Mouse (Mus musculus) layer of hippocampus, postnatal 36 days (tissue): Measurements from ENCODE around the gene Tprn. TPM values are rescaled to one million over a fixed set of nuclear protein-coding genes. Genes with fewer than 3 reads are reported as not detected.

Experiments
- DNase-seq, 2 experiments: peaks; one replicate each; pipeline ENCODE4 v3.0.0; 2022
- total RNA-seq, 2 experiments: library from RNA; stranded (reverse); gene quantifications; 2 replicates each; pipeline ENCODE4 v1.2.3; 2021

Tprn gene
- total RNA-seq, 2 experiments from 2014 or later, result 19.4 to 23.1 TPM

DNA sequence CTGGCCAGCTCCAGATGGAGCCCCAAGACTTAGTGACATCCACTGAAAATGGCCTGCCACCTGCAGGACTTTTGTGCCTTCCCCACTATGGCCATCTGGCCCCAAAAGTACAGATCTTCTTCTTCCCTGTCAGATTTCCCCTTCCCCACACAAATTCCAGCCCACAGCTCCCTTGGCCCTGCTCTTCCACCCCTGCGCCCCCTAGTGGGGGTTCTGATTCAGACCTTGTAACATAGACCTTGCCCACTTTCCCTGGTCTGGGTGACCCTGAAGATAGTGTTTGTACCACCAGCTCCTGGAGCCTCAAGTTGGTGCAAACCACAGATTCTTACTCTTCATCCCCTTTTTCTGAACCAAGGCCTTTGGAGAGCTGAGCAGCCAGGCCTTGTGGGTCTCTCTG, 30.4 kb downstream of the Tprn start:
- DNase-seq, result peak in 1 of 2 experiments; percentile 61

DNA sequence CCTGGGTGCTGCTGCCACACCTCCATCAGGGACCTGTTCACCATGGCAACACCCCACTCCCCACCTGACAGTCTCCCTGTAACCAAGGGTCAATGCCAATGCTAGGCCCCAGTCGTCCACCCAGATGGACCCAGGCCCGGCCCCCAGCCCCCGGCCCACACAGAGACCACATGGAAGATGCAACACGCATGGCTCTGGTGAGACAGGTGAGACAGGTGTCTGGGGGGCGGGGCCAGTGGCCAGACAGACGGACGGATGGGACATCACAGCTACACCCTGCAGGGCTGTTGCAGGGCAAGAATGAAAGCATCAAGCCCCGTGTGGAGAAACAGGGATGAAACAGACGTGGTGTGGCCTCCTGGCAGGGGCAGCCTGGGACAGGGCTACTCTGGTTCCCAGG, 31.3 kb downstream of the Tprn start:
- no peak for DNase-seq

DNA sequence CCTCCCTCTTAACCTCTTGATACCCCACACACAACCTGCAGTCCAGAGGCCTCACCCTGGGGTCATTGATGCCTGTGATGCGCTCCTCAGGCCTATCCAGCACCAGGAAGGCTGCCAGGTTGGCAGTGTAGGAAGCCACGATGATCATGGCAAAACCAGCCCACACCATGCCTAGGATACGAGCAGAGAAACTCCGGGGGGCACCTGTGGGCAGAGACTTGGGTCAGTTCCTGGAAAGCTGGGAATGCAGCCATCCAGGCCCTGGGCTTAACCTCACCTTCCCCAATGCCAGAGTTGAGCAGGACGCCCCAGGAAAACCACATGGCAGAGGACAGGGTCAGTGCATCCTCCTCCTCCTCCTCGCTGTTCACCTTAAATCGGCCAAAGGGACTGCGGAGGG, 34.7 kb downstream of the Tprn start:
- DNase-seq, result no peak

DNA sequence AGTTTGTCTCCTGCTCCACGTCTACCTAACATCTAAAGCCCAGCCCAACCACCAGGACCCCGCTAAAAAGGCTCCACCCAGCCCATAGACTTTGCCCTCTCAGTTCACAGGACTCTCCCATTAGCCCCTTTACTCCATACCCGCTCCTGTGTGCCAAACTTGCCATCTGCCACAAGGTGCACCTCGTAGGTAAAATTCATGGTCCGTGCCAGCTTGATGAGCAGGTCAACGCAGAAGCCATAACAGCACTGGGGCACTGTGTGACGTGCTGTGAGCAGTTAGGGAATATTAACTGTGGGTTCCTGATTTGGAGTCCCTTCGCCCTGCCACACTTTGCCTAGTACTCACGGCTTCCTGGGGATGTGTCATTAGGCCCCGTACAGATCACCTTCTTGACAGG, 35.6 kb downstream of the Tprn start:
- DNase-seq, result no peak

DNA sequence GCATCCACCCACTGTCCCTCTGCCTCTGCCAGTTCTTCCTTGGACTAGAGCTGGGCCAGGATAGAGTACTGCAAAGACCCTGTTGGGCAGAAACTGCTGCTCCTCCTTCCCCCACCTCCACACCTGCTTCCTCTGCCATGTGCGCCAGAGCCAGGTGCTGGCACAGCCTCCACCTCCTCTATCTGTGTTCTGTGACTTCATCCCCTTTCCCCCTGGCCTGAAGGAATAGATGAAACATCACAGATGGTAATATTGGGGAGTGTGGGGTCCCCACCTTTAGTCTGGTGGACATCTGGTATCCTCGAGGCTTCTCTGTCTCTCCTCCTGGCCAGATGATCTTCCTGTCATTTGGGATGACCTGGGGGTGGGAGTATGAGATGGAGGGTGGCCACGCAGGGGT, 41.0 kb downstream of the Tprn start:
- no peak for DNase-seq

DNA sequence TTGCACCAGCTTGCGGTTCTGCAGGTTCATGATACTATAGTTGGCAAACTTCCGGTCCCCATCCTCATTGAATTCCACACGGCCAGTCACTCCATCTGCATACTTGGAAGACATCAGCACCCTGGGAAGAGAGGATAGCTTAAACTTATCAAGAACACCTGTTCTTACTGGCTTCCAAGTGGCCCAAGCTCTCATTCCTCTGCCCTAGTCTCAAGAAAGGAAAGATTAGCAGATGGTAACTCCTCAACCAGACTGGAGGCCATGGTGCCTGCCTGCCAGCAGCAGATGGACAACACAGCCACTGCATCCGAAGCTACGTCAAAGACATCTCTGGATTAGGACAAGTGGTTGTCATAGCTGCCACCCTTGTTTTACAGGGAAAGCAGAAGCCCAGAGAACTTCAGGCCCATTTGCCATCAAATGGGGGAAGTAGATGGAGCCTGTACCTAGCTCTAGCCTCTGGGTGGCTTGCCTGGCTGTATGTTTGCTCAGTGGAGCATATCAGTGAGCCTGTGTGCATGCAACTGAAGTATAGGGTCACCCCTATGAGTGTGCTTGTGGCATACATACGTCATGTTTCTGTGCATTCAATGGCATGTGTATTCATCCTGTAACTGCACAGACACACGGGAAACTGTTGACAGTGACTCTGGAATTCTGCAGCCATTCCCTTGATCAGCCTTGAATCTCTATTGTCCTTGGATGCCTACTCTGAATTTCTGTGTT, 41.7 kb downstream of the Tprn start:
- DNase-seq, result no peak

DNA sequence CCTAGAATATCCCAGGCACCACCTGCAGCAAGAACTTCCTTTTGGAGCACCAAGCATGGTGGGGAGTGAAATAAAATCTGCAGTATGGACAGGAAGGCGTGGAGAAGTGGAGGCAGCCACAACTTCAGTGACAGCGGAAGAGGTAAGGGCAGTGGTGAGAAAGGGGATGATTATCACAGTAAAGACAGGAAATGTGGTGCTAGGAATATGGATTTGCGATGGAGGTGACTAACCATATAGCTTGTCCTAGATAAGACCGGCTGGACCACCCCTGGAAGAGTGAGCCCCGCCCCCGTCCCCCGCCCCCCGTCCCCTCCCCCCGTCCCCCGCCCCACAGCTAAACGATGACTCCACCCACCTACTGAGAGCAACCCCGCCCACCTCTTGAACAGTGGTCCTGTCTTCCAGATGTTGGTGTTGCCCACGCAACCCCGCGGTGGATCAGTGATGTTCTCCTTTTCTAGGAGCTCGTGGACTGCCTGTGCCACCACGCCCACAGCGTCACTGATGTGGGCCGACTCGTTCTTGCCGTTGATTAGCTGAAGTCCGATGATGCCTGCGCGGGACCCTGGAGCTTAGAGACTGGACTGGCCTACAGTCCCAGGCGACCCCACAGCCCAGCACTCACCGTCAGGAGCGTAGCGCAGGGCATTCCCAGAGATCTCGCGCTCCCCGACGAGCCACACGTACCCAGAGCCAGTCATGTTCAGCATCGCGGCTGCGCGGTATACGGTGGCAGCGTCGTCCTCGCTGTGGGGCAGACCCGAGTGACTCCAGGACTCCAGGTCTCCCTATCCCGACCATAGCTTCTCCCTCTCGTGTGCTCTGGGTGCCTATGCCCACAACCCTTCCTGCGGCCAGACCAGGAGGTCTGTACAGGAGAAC, 42.5 kb downstream of the Tprn start:
- no peak for DNase-seq

DNA sequence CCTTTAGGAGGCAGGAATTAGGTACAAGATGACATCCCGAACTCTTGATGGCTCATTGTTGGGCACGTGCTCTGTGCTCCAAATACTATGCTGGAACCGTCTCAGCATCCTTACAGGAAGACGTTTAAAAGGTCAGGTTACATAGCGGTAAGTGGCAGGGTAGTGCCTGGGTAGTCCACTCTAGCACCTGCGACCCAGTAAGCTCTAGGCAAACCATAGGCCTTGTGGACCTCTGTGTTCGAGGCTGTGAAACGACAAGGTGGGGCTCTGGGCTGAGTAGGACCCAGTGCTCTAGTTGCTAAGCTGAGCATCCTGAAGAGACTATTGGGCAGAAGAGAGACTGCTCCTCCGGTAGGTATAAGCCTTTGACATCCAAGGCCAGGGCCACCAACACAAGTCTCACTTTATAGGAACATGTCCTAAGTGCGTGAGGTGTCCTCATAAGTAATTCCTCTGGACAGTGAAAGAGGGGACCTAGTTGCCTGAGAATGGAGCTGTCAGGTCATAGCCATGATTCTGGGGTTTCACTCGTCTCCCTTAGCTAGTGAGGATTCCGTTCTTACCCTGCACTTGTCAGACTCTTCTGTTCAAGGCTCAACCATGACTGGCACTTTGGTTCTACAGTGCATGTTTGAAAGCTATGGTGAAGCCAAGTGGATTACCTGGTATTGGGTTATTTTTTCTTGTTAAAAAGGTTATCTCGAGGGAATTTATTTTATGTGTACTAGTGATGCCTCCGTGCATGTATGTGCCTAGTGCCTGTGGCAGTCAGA, 43.4 kb downstream of the Tprn start:
- DNase-seq, result no peak

DNA sequence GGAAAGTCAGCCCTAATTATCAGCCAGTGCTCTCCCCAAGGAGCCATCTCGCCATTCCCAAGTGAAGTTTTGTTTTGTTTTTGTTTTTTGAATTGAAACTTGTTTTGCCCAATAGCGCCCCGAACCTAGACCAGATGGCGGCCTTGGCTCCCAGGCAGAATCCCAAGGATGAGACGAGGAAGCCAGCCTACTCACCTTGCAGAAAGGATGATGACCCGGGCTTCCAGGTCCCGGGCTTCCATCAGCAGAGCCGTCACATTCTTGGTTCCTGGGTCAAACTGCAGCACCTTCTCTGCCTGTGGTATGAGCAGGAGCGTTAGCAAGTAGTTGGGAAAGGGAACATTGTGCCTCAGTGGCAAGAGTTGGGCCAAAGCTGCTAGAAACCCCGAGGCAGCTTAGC, 47.8 kb downstream of the Tprn start:
- DNase-seq, result no peak

DNA sequence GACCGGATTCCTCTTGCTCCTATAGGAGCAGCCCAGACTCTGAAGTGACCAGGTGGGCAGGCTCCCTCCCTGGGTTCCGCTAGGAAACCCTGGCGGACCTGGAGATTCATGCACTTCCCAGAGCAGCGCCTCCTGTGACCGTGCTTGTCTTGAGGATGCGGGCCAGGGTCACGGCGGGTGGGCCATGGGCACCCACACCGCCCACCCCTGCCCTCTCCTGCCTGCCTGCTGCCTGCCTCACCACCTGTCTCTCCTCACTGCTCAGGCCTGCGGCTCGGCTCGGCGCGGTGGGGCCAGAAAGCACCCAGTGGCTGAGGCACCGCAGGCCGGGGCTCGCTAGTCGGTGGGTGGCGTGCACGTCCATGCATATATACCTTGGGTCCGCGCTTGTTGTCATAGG, 48.6 kb downstream of the Tprn start:
- DNase-seq, result no peak

DNA sequence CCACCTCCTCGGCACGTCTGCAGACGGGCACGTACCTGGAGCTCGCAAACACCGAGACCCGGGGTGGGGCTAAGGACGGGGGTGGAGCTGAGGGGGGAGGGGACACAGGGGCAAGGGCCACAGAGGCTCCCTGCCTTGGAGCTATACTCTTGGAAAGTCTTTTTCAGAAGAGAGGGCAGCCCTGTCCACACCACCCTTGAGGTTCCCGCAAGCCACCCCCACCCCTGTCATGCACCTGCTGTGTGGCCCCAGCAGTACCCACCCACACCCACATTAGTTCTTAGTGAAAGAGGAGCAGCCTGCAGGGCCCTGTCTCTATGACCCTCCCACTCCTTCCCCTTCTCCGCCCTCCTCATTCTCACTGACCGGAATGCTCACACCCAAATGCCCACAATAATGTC, 49.1 kb downstream of the Tprn start:
- DNase-seq, result no peak

DNA sequence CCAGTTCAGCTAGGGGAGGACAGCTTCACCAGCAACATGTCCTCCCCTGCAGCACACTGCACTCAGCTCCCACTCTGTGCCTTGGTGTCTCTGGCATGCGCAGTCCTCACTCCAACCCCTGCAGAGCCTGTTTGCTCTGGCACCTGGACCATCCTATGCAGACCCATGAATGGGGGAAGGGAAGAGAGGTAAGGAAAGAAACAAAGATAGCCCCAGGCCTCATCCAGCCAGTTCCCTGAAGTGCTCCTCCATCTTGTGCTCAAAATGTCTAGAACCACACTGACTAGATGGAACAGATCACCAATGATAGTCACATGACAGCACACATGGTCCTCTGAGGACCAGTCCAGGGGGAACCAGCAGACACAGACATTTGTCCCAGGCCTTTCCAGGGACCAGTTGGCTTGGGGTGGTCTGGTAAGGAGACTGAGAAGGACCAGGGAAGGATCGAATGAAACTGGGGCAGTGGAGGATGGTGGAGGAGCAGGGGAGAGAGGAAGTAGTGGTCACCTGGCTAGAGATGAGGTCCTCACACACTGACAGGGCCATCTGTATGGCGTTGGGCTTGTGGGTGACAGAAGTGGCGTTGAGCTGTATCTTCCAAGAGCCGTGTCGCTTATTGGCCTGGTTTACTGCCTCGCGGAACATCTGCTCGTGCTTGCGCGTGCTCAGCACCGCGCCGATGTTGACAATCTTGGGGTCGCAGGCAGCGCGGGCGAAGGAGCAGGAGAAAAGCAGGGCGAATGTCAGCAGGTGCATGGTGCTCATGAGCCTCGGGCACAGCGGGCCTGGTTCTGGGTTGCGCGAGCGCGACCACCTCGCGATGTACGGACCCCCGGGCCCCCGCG, 55.9 kb downstream of the Tprn start:
- peak; percentile 51 to 67 for DNase-seq

DNA sequence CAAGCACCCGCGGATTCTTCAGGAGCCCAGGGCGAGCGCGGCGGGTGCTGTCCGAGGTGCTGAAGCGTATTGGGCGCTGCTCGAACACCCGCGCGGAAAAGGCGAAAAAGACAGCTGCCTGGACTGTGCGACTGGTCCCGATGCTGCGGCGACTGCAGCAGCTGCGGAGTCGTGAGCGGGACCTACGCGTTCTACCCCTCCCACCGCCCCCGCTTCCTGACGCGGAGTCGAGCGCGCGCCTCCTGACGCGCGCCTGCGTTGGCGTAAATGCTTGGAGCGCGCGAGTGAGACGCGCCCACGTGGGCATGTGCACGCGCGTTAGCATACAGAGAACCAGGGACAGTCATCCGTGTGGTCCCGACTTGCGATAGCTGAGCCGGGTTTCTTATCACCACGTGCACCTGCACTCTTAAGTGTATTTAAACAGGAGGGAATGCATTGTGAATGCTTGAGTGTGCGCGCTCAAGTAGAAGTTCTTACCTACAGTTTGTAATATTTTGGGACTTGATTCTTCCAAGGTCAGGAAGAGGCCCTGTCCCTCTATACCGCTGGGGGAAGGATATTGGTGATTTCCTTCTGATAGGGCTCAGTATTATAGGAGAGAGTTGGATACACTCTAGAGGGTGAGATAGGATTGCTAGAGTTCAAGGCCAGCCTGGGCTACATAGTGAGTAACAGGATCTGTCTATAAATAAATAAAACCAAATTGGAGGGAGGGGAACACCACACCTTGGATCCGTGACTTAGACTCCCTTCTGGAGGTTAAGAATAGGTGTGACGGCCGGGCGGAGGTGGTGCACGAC, 56.8 kb downstream of the Tprn start, which contains the start of gene Grin1:
Grin1 (minus strand) TSS at position 217 of the 803 bp plus-strand sequence.
- peak; percentile 86 to 88 for DNase-seq

Other genes with a start within 250 kb of the Tprn start
- gene Nsmf, start 208.3 kb upstream of the Tprn start, total RNA-seq, result 100 to 1,000 TPM; 948 to 958 TPM
- gene Entpd8, start 182.3 kb upstream of the Tprn start, total RNA-seq, result not detected
- not detected for gene Noxa1, start 167.5 kb upstream of the Tprn start, total RNA-seq
- 10 to 100 TPM; 21.3 to 21.5 TPM for gene Nrarp, start 81.9 kb upstream of the Tprn start, total RNA-seq
- 1 to 10 TPM; 1.3 to 1.8 TPM for gene Tor4a, start 65.7 kb upstream of the Tprn start, total RNA-seq
- 10 to 100 TPM; 55.1 to 58.1 TPM for gene Nelfb, start 51.1 kb upstream of the Tprn start, total RNA-seq
- gene Stpg3, start 48.0 kb upstream of the Tprn start, total RNA-seq, result not detected
- gene Fam166a, start 43.9 kb upstream of the Tprn start, total RNA-seq, result not detected
- 100 to 1,000 TPM; 309 to 323 TPM for gene Tubb4b, start 37.9 kb upstream of the Tprn start, total RNA-seq
- not detected for gene Slc34a3, start 28.3 kb upstream of the Tprn start, total RNA-seq
- gene Rnf224, start 25.8 kb upstream of the Tprn start, total RNA-seq, result not detected
- gene Rnf208, start 20.4 kb upstream of the Tprn start, total RNA-seq, result 100 to 1,000 TPM; 223 to 232 TPM
- gene Cysrt1, start 20.2 kb upstream of the Tprn start, total RNA-seq, result not detected
- 1 to 10 TPM; 2.2 to 4.4 TPM for gene AL732309.1, start 15.8 kb upstream of the Tprn start, total RNA-seq
- gene Tmem203, start 7.2 kb upstream of the Tprn start, total RNA-seq, result 10 to 100 TPM; 35.5 to 40.4 TPM
- 10 to 100 TPM; 65.0 to 69.4 TPM for gene Ssna1, start 9.8 kb downstream of the Tprn start, total RNA-seq
- gene Anapc2, start 9.9 kb downstream of the Tprn start, total RNA-seq, result 10 to 100 TPM; 83.0 to 83.3 TPM
- not detected for gene Tmem210, start 25.5 kb downstream of the Tprn start, total RNA-seq
- not detected for gene Lrrc26, start 27.3 kb downstream of the Tprn start, total RNA-seq
- gene Grin1, start 56.6 kb downstream of the Tprn start, total RNA-seq, result 100 to 1,000 TPM; 420 to 431 TPM
- gene Man1b1, start 69.7 kb downstream of the Tprn start, total RNA-seq, result 10 to 100 TPM; 50.6 to 52.3 TPM
- gene Dpp7, start 93.7 kb downstream of the Tprn start, total RNA-seq, result 10 to 100 TPM; 26.1 to 38.4 TPM
- 10 to 100 TPM; 10.8 to 13.8 TPM for gene Uap1l1, start 103.1 kb downstream of the Tprn start, total RNA-seq
- gene Sapcd2, start 109.7 kb downstream of the Tprn start, total RNA-seq, result 1 to 10 TPM; 3.7 to 4.6 TPM
- gene Entpd2, start 133.3 kb downstream of the Tprn start, total RNA-seq, result 10 to 100 TPM; 14.9 to 16.1 TPM
- gene Npdc1, start 136.7 kb downstream of the Tprn start, total RNA-seq, result 100 to 1,000 TPM; 422 to 431 TPM
- under 1 TPM; 0.87 to 0.94 TPM for gene Fut7, start 160.6 kb downstream of the Tprn start, total RNA-seq
- 100 to 1,000 TPM; 147 to 167 TPM for gene Abca2, start 166.1 kb downstream of the Tprn start, total RNA-seq
- under 1 TPM in 1 of 2 experiments, not detected in 1; 0.66 TPM for gene Clic3, start 194.2 kb downstream of the Tprn start, total RNA-seq
- gene Paxx, start 198.5 kb downstream of the Tprn start, total RNA-seq, result 10 to 100 TPM; 46.2 to 62.8 TPM
- gene Ptgds, start 207.4 kb downstream of the Tprn start, total RNA-seq, result 100 to 1,000 TPM; 435 to 800 TPM
- not detected for gene Lcn12, start 231.3 kb downstream of the Tprn start, total RNA-seq
- gene Fbxw5, start 238.1 kb downstream of the Tprn start, total RNA-seq, result 100 to 1,000 TPM; 115 to 116 TPM
- gene C8g, start 239.1 kb downstream of the Tprn start, total RNA-seq, result 1 to 10 TPM in 1 of 2 experiments, under 1 TPM in 1; 0.88 to 1.5 TPM